Mouse (Mus musculus) megakaryocyte, adult 5-6 weeks (primary cell): Measurements from ENCODE around the gene Sh2b1. TPM values are rescaled to one million over a fixed set of nuclear protein-coding genes. Genes with fewer than 3 reads are reported as not detected.

Source experiments
- ATAC-seq: 2 replicates; pipeline ENCODE4 v1.8.0; 2016; ENCODE audit warnings: mild to moderate bottlenecking, inconsistent platforms; ENCODE audit not compliant: poor library complexity, severe bottlenecking
- total RNA-seq, 2 experiments: library from RNA; stranded (forward) in 1 of 2; stranded (reverse) in 1 of 2; fragments of 153-499, 151-499 nt in 1 of 2; fragments of 221-1000, 200-1000 nt in 1 of 2; gene quantifications; 2 replicates each; pipeline versions ENCODE4 v1.2.3 to v1.2.4; 2015 to 2017

Gene Sh2b1
- total RNA-seq, 2 experiments from 2014 or later = 10.6 to 18.2 TPM

GRCm38 (mm10) chr7:126481699-126482098 is 6.5 kb upstream of the Sh2b1 start:
- ATAC-seq = peak; percentile 56; the same call in 1 of the 2 replicates

GRCm38 (mm10) chr7:126474486-126474955 is 703 bp downstream of the Sh2b1 start:
- no peak for ATAC-seq

GRCm38 (mm10) chr7:126473470-126474086 is 1.6 kb downstream of the Sh2b1 start:
- no peak for ATAC-seq

- peak; percentile 10; the same call in 1 of the 2 replicates for ATAC-seq
Measured at GRCm38 (mm10) chr7:126472713-126473112, 2.5 kb downstream of the Sh2b1 start.

- ATAC-seq = peak; percentile 33
Measured at GRCm38 (mm10) chr7:126472306-126472705, 2.9 kb downstream of the Sh2b1 start.

- no peak for ATAC-seq
Measured at GRCm38 (mm10) chr7:126471853-126472252, 3.4 kb downstream of the Sh2b1 start.

GRCm38 (mm10) chr7:126471361-126471760 is 3.9 kb downstream of the Sh2b1 start:
- ATAC-seq = no peak

- peak; percentile 62 for ATAC-seq
Measured at GRCm38 (mm10) chr7:126470077-126470476, 5.1 kb downstream of the Sh2b1 start.

GRCm38 (mm10) chr7:126467834-126468627 is 7.2 kb downstream of the Sh2b1 start:
- no peak for ATAC-seq

- peak; percentile 43 for ATAC-seq
Measured at GRCm38 (mm10) chr7:126467271-126467670, 8.0 kb downstream of the Sh2b1 start.

- ATAC-seq = no peak
Measured at GRCm38 (mm10) chr7:126466707-126467106, 8.5 kb downstream of the Sh2b1 start.

- ATAC-seq = no peak
Measured at GRCm38 (mm10) chr7:126466116-126466515, 9.1 kb downstream of the Sh2b1 start.

GRCm38 (mm10) chr7:126465246-126466030 is 9.8 kb downstream of the Sh2b1 start:
- ATAC-seq = no peak

GRCm38 (mm10) chr7:126464836-126465235 is 10.4 kb downstream of the Sh2b1 start:
- no peak for ATAC-seq

- ATAC-seq = peak; percentile 85
Measured at GRCm38 (mm10) chr7:126464121-126464520, 11.1 kb downstream of the Sh2b1 start.

GRCm38 (mm10) chr7:126463547-126463946 is 11.7 kb downstream of the Sh2b1 start:
- no peak for ATAC-seq

GRCm38 (mm10) chr7:126463004-126463403 is 12.2 kb downstream of the Sh2b1 start, which contains the start of gene Atp2a1:
TSS of gene Atp2a1 (minus strand) at chr7:126463108.
- ATAC-seq = no peak

GRCm38 (mm10) chr7:126461626-126462025 is 13.6 kb downstream of the Sh2b1 start:
- ATAC-seq = no peak

- no peak for ATAC-seq
Measured at GRCm38 (mm10) chr7:126460623-126461399, 14.4 kb downstream of the Sh2b1 start.

- no peak for ATAC-seq
Measured at GRCm38 (mm10) chr7:126458844-126459618, 16.2 kb downstream of the Sh2b1 start.
